Mouse (Mus musculus) left cerebral cortex, adult 8-10 months (tissue): ENCODE measurements around the gene Elmod2. TPM values are rescaled to one million over a fixed set of nuclear protein-coding genes. Genes with fewer than 3 reads are reported as not detected.

Source experiments
- DNase-seq, 2 experiments: peaks; one replicate each; pipeline ENCODE4 v3.0.0; 2022; ENCODE audit warnings: low spot score in 2 of 2
- total RNA-seq, 4 experiments: library from RNA; stranded (reverse); gene quantifications; 2 replicates each; pipeline ENCODE4 v1.2.4; 2022

Elmod2 gene
- total RNA-seq, 4 experiments from 2014 or later: 10.0 to 12.4 (median 12.0) TPM

DNA sequence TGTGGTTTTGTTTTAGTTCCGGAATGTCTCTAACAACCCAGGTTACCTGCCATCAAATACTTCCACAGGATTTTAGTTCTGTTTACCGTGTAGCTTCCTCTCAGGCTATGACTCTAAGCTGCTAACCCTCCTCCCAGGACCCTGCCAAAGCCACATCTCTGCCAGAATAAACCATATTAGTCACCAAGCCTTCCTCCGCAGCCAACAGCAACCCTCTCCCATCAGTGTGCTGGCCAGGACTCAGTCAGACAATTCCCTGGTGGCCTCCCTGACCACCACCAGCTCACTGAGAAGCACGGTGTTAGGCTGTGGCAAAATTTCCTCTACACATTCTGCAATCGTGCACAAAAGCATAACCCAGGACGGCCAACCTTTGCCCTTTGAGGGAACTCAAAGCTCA, 53.9 kb downstream of the Elmod2 start:
- no peak for DNase-seq

DNA sequence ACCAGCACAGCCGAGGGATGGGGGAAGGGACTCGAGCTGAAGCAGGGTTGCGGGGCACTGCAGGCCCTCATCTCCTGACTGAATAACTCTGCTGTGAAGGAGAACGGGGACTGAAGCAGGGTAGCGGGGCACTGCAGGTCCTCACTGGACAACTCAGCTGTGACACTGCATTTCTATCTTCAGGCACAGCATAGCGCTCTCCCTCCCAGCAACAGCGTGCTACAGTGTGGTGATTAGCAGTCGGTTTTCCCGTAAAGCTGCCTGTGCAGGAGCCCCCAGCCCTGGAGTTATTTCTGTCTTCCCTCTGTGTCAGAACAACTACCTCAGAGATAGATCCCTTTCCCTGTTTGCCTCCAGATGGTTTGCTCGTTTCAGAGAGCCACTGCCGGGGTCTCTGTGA, 57.8 kb downstream of the Elmod2 start:
- DNase-seq: no peak

DNA sequence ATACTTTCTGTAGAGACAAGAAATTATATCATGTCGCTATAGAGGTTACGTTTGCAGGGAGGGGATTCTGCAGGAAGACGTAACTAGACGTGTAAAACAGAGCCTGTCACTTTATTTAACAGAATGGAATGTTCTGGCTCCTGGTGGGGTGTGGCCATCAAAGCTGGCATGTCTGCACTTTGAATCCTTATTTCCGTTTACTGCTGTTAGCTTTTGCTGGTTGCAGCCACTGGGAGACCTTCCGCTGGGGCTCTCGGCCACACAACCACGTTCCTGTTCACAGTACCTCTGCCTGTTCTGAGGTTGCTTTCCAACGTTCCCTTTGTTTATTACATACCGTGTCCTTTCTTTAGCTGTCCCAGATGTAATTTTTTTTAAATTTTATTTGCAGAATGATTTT, 59.8 kb downstream of the Elmod2 start:
- DNase-seq: no peak

DNA sequence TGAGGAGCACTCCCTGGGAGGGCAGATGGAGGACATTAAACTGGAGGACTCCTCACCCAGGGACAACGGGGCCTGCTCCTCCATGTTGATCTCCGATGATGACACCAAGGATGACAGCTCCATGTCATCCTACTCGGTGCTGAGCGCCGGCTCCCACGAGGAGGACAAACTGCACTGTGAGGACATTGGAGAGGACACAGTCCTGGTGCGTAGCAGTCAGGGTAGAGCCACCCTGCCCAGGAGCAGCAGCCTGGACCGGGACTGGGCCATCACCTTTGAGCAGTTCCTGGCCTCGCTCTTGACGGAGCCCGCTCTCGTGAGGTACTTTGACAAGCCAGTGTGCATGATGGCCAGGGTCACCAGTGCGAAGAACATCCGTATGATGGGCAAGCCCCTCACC, 61.1 kb downstream of the Elmod2 start:
- no peak for DNase-seq

Other genes with a start within 250 kb of the Elmod2 start
- gene Tbc1d9, start 167.1 kb downstream of the Elmod2 start, total RNA-seq: 10 to 100 TPM; 85.2 to 96.3 (median 90.0) TPM
- 1 to 10 TPM in 3 of 4 experiments, under 1 TPM in 1; 0.57 to 2.9 (median 1.5) TPM for gene Gm10645, start 166.3 kb downstream of the Elmod2 start, total RNA-seq
- not detected for gene Ucp1, start 42.1 kb downstream of the Elmod2 start, total RNA-seq
- gene Mgat4d, start 16.0 kb upstream of the Elmod2 start, total RNA-seq: not detected
- 1 to 10 TPM; 8.6 to 9.6 (median 9.2) TPM for gene Clgn, start 57.4 kb upstream of the Elmod2 start, total RNA-seq
- 100 to 1,000 TPM; 198 to 226 (median 211) TPM for gene Scoc, start 125.9 kb upstream of the Elmod2 start, total RNA-seq
- not detected for gene Olfr370, start 203.3 kb upstream of the Elmod2 start, total RNA-seq
- gene Ndufb7, start 234.2 kb upstream of the Elmod2 start, total RNA-seq: 100 to 1,000 TPM; 115 to 152 (median 134) TPM